Mouse (Mus musculus): ENCODE measurements around the gene Col18a1. TPM values are rescaled to one million over a fixed set of nuclear protein-coding genes. Genes with fewer than 3 reads are reported as not detected.

Gene Col18a1
- polyA plus RNA-seq, 1 experiment, result 3.4 TPM

DNA sequence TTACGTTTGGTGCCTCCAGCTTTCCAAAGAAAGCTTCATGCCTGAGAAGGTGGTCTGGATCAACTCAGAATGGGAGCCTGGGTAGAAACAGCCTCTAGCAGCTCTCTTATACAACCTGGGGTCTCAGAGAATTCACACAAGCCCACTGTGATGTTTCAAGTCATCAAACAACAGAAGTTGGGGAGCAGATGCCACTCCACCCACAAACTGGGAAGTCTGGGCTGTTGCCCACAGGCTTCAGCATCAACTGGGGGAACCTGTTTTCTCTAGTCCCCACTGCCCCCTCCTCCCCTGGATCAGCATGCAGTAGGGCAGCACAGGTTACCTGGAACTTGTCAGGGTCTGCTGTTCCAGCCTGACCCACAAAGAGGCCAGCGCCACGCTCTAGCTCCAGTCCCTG, 70.7 kb downstream of the Col18a1 start:
- no peak overlapping the region for H3K4me3 ChIP-seq (replicated peaks; ENCODE audit: control insufficient read depth, low read depth, low read length)
- no peaks in the 10 kb centered on the region for H3K4me1 ChIP-seq (ENCODE audit: control insufficient read depth, insufficient read depth, low read length)
- no peak for TF ChIP-seq CTCF (IDR thresholded peaks at IDR 0.05; ENCODE audit: control insufficient read depth, insufficient read depth, low read length)
- TF ChIP-seq POLR2A (IDR thresholded peaks at IDR 0.05; ENCODE audit: borderline replicate concordance, control insufficient read depth, low read depth, low read length), result no peak
- H3K27ac ChIP-seq (ENCODE audit: control insufficient read depth, insufficient read depth, low read depth, low read length, poor library complexity), result no peak overlapping the region
- 87% methylated on average over 3 of the region's 3 CpGs for WGBS

DNA sequence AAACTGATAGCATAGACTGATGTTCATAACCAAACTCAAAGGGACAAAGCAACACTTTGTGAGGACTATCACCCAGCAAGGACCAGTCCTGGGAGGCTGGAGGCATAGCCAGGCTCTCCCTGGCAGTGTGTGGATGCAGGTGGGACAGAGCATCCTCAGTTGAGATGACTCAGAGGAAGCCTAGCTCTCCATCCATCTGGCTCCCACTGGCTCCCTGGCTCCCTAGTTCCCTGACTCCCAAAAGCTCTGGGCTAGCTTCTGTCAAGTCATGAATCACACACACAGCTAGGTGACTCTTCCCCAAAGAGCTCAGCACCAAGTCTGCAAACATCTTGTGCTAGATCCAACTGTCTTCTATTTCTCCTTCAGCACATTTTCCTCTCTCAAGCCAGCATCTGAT, 72.5 kb downstream of the Col18a1 start:
- TF ChIP-seq CTCF (IDR thresholded peaks at IDR 0.05; ENCODE audit: control insufficient read depth, insufficient read depth, low read length) (no peak), POLR2A (IDR thresholded peaks at IDR 0.05; ENCODE audit: borderline replicate concordance, control insufficient read depth, low read depth, low read length) (no peak)
- Histone ChIP-seq H3K27ac (ENCODE audit: control insufficient read depth, insufficient read depth, low read depth, low read length, poor library complexity) (no peak overlapping the region), H3K4me1 (ENCODE audit: control insufficient read depth, insufficient read depth, low read length) (no peaks in the 10 kb centered on the region), H3K4me3 (replicated peaks; ENCODE audit: control insufficient read depth, low read depth, low read length) (no peak overlapping the region)

DNA sequence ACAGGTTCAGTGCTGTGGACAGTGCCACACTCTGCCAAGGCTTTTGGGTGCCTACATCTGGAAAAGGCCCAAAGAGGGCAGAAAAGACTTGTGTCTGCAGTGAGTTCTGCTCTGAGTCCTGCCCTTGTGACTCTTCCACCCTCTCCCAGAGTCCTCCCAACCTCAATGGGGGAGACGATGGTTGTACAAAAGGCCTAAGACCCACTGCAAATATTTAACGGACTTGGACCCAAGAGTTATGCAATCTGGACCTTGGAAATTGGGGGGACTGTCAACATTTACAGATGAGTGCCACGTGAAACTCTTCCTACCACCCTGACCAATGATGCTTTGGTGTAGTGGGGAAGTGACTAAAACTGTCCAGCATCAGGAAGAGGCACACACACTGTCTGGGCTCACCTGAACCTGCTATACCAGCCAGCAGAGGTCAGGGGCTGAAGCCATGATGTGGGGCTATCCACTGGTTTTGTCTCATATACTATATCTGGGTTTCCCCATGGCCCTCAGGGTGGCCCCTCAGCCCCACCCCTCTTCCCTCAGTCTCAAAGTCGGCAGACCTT, 74.7 kb downstream of the Col18a1 start:
- no peak overlapping the region for H3K4me3 ChIP-seq (replicated peaks; ENCODE audit: control insufficient read depth, low read depth, low read length)
- 64% methylated on average over 4 of the region's 4 CpGs for WGBS
- no peak for TF ChIP-seq CTCF (IDR thresholded peaks at IDR 0.05; ENCODE audit: control insufficient read depth, insufficient read depth, low read length)
- H3K4me1 ChIP-seq (ENCODE audit: control insufficient read depth, insufficient read depth, low read length), result no peaks in the 10 kb centered on the region
- H3K27ac ChIP-seq (ENCODE audit: control insufficient read depth, insufficient read depth, low read depth, low read length, poor library complexity), result no peak overlapping the region

- Histone ChIP-seq H3K4me1 (ENCODE audit: control insufficient read depth, insufficient read depth, low read length) (no peaks in the 10 kb centered on the region), H3K4me3 (replicated peaks; ENCODE audit: control insufficient read depth, low read depth, low read length) (no peak overlapping the region), H3K27ac (ENCODE audit: control insufficient read depth, insufficient read depth, low read depth, low read length, poor library complexity) (no peak overlapping the region)
- TF ChIP-seq POLR2A (IDR thresholded peaks at IDR 0.05; ENCODE audit: borderline replicate concordance, control insufficient read depth, low read depth, low read length), result no peak
- no peak for TF ChIP-seq CTCF (IDR thresholded peaks at IDR 0.05; ENCODE audit: control insufficient read depth, insufficient read depth, low read length)
- 77% methylated on average over 5 of the region's 5 CpGs for WGBS
Observed at GRCm38 (mm10) chr10:77090063-77090462, 76.3 kb downstream of the Col18a1 start.

- H3K4me1 ChIP-seq (ENCODE audit: control insufficient read depth, insufficient read depth, low read length), result no peaks in the 10 kb centered on the region
- no peak overlapping the region for H3K27ac ChIP-seq (ENCODE audit: control insufficient read depth, insufficient read depth, low read depth, low read length, poor library complexity)
- no peak overlapping the region for H3K4me3 ChIP-seq (replicated peaks; ENCODE audit: control insufficient read depth, low read depth, low read length)
- TF ChIP-seq CTCF (IDR thresholded peaks at IDR 0.05; ENCODE audit: control insufficient read depth, insufficient read depth, low read length) (no peak), POLR2A (IDR thresholded peaks at IDR 0.05; ENCODE audit: borderline replicate concordance, control insufficient read depth, low read depth, low read length) (no peak)
- WGBS, result 89% methylated on average over 8 of the region's 8 CpGs
Observed at GRCm38 (mm10) chr10:77089336-77089735, 77.0 kb downstream of the Col18a1 start.

DNA sequence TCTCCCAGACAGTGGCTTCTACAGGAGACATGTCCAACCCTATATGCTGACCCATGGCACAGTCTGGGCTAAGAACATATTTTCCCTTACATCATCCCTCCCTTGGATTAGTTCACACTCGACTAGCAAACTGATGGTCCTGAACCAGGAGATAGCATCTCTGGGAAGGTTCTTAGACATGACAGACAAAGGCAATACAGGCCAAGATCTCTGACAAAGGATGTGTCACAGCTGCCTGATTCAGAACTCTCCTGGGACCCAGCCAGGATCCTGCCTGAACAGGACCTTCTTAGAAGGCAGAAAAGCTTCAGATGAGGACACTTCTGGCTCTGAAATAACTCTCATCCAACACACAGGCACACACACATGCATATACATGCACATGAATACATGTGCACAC, 81.8 kb downstream of the Col18a1 start:
- TF ChIP-seq CTCF (IDR thresholded peaks at IDR 0.05; ENCODE audit: control insufficient read depth, insufficient read depth, low read length) (no peak), POLR2A (IDR thresholded peaks at IDR 0.05; ENCODE audit: borderline replicate concordance, control insufficient read depth, low read depth, low read length) (no peak)
- H3K4me3 ChIP-seq (replicated peaks; ENCODE audit: control insufficient read depth, low read depth, low read length), result no peak overlapping the region
- no peak overlapping the region for H3K27ac ChIP-seq (ENCODE audit: control insufficient read depth, insufficient read depth, low read depth, low read length, poor library complexity)
- no peaks in the 10 kb centered on the region for H3K4me1 ChIP-seq (ENCODE audit: control insufficient read depth, insufficient read depth, low read length)
- WGBS, result 53% methylated on average over 1 of the region's 1 CpGs

DNA sequence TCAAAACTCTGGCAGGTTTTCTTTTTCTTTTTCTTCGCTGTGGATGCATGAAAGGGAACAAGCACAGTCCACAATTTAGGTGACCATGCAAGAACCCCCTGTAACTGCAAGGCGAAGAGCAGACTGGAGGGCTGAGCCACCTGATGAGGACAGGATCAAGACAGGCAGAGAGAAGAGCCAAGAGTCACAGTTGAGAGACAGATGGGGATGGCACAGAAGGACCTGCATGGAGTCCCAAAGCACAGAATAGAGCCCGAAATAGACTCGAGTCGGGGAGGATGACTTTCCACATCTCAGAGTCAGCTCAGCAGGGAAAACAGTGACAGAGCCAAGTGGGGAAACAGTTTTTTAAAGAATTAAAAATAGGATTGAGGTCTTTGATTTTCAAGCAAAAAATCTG, 83.4 kb downstream of the Col18a1 start:
- TF ChIP-seq POLR2A (IDR thresholded peaks at IDR 0.05; ENCODE audit: borderline replicate concordance, control insufficient read depth, low read depth, low read length), result no peak
- TF ChIP-seq CTCF (IDR thresholded peaks at IDR 0.05; ENCODE audit: control insufficient read depth, insufficient read depth, low read length), result no peak
- Histone ChIP-seq H3K4me1 (ENCODE audit: control insufficient read depth, insufficient read depth, low read length) (no peaks in the 10 kb centered on the region), H3K27ac (ENCODE audit: control insufficient read depth, insufficient read depth, low read depth, low read length, poor library complexity) (no peak overlapping the region), H3K4me3 (replicated peaks; ENCODE audit: control insufficient read depth, low read depth, low read length) (no peak overlapping the region)
- WGBS, result 76% methylated on average over 5 of the region's 5 CpGs

DNA sequence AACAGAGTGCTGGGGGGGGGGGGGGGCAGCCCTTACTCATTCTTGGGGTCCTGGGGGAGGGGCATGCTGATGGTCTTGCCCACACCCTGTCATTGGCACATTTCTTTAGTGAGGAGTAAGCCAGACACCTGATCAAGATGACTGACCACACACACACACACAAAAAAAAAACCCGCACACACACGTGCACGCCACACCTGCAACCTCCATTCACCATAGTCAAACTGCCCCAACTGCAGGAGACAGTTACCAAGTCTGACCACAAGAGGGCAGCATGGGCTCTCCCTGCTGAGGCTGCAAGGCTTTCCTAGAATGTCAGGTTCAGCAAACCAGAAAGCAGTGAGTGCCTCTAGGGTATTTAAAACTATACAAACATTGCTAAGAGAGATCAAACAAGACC, 83.9 kb downstream of the Col18a1 start:
- 8% methylated on average over 3 of the region's 3 CpGs for WGBS
- H3K27ac ChIP-seq (ENCODE audit: control insufficient read depth, insufficient read depth, low read depth, low read length, poor library complexity), result no peak overlapping the region
- TF ChIP-seq POLR2A (IDR thresholded peaks at IDR 0.05; ENCODE audit: borderline replicate concordance, control insufficient read depth, low read depth, low read length), result no peak
- TF ChIP-seq CTCF (IDR thresholded peaks at IDR 0.05; ENCODE audit: control insufficient read depth, insufficient read depth, low read length), result peak; percentile 90
- H3K4me3 ChIP-seq (replicated peaks; ENCODE audit: control insufficient read depth, low read depth, low read length), result no peak overlapping the region
- no peaks in the 10 kb centered on the region for H3K4me1 ChIP-seq (ENCODE audit: control insufficient read depth, insufficient read depth, low read length)

DNA sequence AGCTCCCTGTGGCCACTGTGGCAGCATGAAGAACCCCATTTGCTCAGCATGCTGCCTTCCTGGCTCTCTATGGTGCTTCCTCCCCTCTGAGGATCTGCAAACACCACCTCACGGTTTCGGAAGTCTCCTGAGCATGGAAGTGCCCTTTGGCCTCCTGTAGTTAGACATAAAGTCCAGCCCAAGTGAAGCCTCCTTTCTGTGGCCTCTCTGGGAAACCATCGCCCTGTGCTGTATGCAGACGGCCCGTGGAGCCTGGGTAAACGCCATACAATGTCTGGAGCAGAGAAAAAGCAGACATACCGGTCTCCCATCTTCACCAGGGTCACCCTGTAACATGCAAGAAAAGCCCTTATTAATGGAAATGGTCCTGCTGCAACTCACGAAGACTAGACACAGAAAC, 87.4 kb downstream of the Col18a1 start:
- TF ChIP-seq CTCF (IDR thresholded peaks at IDR 0.05; ENCODE audit: control insufficient read depth, insufficient read depth, low read length) (no peak), POLR2A (IDR thresholded peaks at IDR 0.05; ENCODE audit: borderline replicate concordance, control insufficient read depth, low read depth, low read length) (no peak)
- Histone ChIP-seq H3K27ac (ENCODE audit: control insufficient read depth, insufficient read depth, low read depth, low read length, poor library complexity) (no peak overlapping the region), H3K4me3 (replicated peaks; ENCODE audit: control insufficient read depth, low read depth, low read length) (no peak overlapping the region), H3K4me1 (ENCODE audit: control insufficient read depth, insufficient read depth, low read length) (no peaks in the 10 kb centered on the region)
- WGBS, result 81% methylated on average over 8 of the region's 8 CpGs

Data from bone marrow, adult 2 months (tissue).